Mouse (Mus musculus): ENCODE measurements around the gene Rassf1.

Gene Rassf1

GRCm38 (mm10) chr9:107601275-107601674 lies 49.9 kb downstream of the Rassf1 start:
- no peak for DNase-seq (ENCODE audit: extremely low read depth, low read depth, low spot score)

DNA sequence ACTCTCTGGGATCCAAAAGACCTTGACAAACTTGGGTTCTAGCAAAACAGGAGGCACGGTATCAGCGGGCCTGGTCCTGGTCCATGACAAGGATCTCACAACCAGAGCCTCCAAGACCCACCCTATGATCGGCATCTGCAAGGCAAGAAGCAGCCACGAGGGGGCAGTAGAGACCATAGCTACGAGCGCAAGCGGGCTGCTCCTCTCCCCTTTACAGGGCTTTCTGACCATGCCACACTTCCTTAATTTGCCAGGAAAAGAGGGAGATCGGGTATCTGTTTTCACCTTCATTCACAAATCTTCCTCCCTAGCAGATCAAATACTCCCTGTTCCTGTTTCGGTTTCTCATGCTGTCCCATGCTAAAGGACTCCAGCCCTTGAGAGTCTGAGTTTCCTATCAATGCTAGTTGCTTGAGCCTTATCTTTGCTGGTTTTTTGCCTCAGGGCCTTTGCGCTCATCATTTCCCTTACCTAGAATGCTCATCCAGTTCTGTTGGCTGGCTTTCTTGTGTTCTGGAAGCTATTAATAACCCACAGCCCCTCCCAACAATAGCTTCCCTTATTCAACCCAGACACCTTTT lies 50.8 kb downstream of the Rassf1 start:
- DNase-seq (ENCODE audit: extremely low read depth, low read depth, low spot score): no peak

DNA sequence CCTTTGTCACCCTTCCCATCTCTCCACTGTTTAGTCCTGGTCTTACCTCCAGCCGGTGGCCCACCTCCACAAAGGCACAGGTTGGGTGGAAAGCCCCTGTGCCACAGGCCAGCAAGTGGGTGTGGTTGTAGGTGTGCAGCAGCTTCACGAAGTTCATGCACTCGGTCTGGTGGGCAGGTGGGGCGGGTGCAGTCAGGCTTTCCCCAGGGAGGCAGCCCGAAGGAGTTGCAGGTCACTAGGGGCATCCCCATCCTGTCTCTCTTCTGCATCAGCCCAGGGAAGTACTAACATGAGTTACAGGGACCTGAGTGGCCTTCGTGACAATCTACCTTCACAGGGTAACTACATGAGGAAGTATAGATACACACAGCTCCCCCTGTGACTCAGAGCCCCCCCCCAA lies 51.9 kb downstream of the Rassf1 start:
- no peak for DNase-seq (ENCODE audit: extremely low read depth, low read depth, low spot score)

- no peak for DNase-seq (ENCODE audit: extremely low read depth, low read depth, low spot score)
Measured at GRCm38 (mm10) chr9:107605041-107605661, 53.8 kb downstream of the Rassf1 start.

- no peak for DNase-seq (ENCODE audit: extremely low read depth, low read depth, low spot score)
Measured at GRCm38 (mm10) chr9:107606591-107606990, 55.2 kb downstream of the Rassf1 start.

DNA sequence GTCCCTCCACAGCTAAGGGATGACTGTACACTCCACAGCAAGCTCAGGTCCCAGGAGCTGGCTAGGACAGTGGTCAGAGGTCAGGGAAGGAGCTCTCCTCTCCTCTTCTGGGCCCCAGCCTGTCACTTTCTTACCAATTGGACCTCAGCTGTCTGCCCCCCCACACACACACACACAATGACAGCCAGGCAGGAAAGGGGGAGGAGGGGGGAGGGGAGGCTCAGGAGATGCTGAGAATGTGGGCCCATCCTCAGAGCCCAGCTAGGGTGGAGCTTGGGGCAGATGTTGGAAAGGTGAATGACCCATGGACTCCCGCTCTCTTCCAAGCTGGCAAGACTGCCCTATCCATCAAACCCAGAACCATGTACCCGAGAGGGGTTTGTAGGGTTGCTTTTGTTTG lies 55.7 kb downstream of the Rassf1 start:
- DNase-seq (ENCODE audit: extremely low read depth, low read depth, low spot score): no peak

DNA sequence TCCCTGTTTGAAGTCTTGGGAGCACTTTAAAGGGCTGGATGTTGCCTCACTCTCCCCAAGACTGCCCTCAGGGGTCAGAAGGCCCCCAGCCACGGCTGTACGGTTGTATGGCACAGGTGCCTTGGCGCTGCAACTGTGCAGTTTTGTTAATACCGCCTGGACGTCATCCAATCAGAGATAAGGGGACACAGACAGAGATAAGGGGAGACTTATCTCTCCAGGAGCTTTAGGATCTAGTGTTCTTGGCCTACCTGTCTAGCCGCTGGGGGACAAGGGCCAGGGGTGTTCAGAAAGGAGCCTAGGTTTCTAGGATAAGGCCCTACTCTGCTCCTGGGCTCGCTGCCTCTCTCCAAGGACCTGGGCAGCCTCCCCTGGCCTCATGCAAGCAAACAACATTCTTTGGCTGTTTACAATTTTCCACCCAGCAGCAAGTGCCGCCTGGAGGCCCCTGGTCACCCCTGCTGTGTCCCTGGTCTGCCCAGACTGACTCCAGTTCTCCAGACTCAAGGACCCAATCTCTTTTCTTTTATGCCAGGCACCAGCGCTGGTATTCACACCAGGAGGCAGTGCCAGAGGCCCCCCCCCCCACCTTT lies 56.4 kb downstream of the Rassf1 start:
- no peak for DNase-seq (ENCODE audit: extremely low read depth, low read depth, low spot score)

- DNase-seq (ENCODE audit: extremely low read depth, low read depth, low spot score): no peak
Measured at GRCm38 (mm10) chr9:107608741-107609432, 57.5 kb downstream of the Rassf1 start, which contains the start of gene Sema3b. Sema3b (minus strand) TSS chr9:107609229.

GRCm38 (mm10) chr9:107609433-107609830 lies 58.1 kb downstream of the Rassf1 start:
- DNase-seq (ENCODE audit: extremely low read depth, low read depth, low spot score): no peak

DNA sequence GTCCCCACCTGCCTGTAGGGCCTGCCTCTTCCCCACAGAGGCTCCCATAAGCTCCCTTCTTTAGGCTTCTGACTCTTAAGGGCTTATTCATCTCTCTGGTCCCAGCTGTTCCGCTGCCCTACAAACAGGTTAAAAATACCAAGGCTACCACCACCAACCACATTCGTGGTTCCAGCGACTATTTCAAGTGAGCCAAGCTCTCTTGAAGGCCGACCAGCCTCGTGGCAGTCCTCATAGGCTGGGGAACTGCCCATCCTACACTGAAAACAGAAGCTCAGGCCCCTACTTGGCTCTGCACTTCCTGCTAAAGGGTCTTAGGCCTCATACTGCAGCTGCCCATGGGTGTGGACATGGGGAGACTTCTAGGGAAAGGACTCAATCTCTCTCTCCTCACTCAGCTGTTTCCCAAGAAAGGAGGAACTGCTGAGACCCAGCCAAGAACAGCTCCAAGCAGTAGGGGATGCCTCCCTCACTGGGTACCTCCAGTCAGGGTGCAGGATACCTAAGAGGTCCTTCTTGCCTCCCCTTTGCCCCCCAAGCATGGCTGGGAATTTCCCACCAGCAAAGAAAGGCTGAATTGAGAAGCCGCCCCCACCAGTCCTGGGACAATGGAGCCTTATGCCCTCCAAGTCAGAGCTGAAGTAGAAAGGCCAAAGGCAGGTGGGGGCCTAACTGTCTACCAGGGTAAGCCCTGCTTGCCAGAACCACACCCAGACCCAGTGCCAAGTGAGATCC lies 60.3 kb downstream of the Rassf1 start:
- no peak for DNase-seq (ENCODE audit: extremely low read depth, low read depth, low spot score)
